Mouse (Mus musculus) kidney, postnatal 0 days (tissue): ENCODE data around the gene Zcchc9. TPM values are rescaled to one million over a fixed set of nuclear protein-coding genes. Genes with fewer than 3 reads are reported as not detected.

Experiments used
- ATAC-seq: fragments of 200-750 bp; cut with Nextera tagmentation; replicated peaks from 2 replicates; pipeline ENCODE4 v1.8.0; 2017; ENCODE audit warnings: low read depth, moderate number of reproducible peaks, moderate TSS enrichment, moderate library complexity; ENCODE audit not compliant: low FRiP score
- DNase-seq: peaks from one replicate; pipeline ENCODE4 v3.0.0-alpha.2; 2016; ENCODE audit warnings: low spot score
- H3K27ac ChIP-seq: fragments of 300-500 bp; sonication (generic); 2 replicates; pipeline ENCODE4 v1.5.1; 2014; ENCODE audit warnings: mild to moderate bottlenecking
- H3K27me3 ChIP-seq: fragments of 300-500 bp; sonication (generic); 2 replicates; pipeline ENCODE4 v1.6.1; 2014; ENCODE audit warnings: low read length, mixed read lengths; ENCODE audit not compliant: insufficient read depth
- H3K36me3 ChIP-seq: fragments of 300-500 bp; sonication (generic); 2 replicates; pipeline ENCODE4 v1.6.1; 2014; ENCODE audit warnings: low read length, mixed read lengths; ENCODE audit not compliant: insufficient read depth
- H3K4me1 ChIP-seq: fragments of 300-500 bp; sonication (generic); replicated peaks from 2 replicates; pipeline ENCODE4 v1.6.1; 2014; ENCODE audit warnings: antibody characterized with exemption, low read length, mixed read lengths; ENCODE audit not compliant: insufficient read depth
- H3K4me2 ChIP-seq: fragments of 300-500 bp; sonication (generic); 2 replicates; pipeline ENCODE4 v1.6.1; 2014; ENCODE audit warnings: mild to moderate bottlenecking, low read length, moderate library complexity, mixed read lengths
- H3K4me3 ChIP-seq: fragments of 300-500 bp; sonication (generic); replicated peaks from 2 replicates; pipeline ENCODE4 v1.5.1; 2014; ENCODE audit warnings: low read depth, low read length
- H3K9ac ChIP-seq: fragments of 300-500 bp; sonication (generic); 2 replicates; pipeline ENCODE4 v1.6.1; 2014; ENCODE audit warnings: low read depth, low read length
- H3K9me3 ChIP-seq: fragments of 300-500 bp; sonication (generic); replicated peaks from 2 replicates; pipeline ENCODE4 v1.6.1; 2016; ENCODE audit warnings: low read length, inconsistent platforms, mixed read lengths
- CTCF ChIP-seq: IDR thresholded peaks from 2 replicates; pipeline ENCODE4 v1.5.1; 2016; ENCODE audit warnings: antibody characterized with exemption, low read depth, mild to moderate bottlenecking, moderate library complexity
- WGBS: fragments of 180-500 bp; shearing (Covaris S2); extraction: QIAGEN DNeasy Blood & Tissue Kit; methylation state at CpG from one replicate; pipeline ENCODE4 v1.1.7; 2014; 5-methylcytosine and 5-hydroxymethylcytosine counted together
- polyA plus RNA-seq: library from polyadenylated mRNA; unstranded; fragments of >200 nt; fragmentation: Nextera tagmentation; extraction: Ambion mirVana; gene quantifications from 2 replicates; pipeline ENCODE4 v1.2.1, GENCODE M21; 2015

The Zcchc9 gene
- polyA plus RNA-seq, result 22.5 TPM in 2 replicates

DNA sequence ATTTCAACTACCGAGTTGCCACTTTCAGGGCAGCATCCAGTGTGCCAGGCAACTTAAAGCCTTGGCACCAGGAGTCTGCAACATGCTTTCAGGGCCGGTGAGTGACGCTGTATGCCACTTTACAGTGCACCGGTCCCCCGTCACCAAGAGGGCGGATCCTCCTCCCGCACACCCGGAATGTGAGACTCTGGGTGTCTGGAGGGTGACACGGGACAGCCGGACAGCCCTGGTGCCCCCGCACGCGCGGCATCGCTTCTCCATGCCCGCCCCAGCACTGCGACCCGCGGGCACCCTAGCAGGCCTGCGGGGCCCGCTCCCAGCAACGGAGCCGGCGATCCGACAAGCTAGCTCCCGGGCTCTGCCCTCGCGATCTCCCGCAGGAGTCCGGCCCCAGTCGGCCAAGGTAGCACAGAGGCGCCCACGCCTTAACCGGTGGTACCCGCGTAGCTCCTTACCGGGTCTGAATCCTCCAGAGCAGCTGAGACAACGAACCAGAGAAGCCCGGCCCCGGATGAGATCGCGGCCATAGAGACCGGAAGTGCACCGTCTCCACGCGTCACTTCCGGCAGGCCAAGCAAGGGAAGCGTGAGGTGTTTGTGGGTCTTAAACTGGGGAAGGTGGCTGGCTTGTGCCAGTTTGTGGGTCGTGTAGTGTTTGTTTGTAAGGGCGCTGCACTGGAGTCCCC, at the start of gene Zcchc9:
TSS of gene Zcchc9 (minus strand) at position 551 of the 685 bp plus-strand sequence.
- peak within 1 kb of the TSS; percentile 93 for H3K27ac ChIP-seq
- H3K9me3 ChIP-seq, result no peaks in the 10 kb centered on the region
- TF ChIP-seq CTCF, result peak; percentile 36
- ATAC-seq (peak; percentile 98), DNase-seq (peak; percentile 95)
- H3K4me3 ChIP-seq, result peak within 1 kb of the TSS; percentile 76
- peaks cover 6% of the 10 kb centered on the region; the same call in 1 of the 2 replicates for H3K36me3 ChIP-seq
- H3K27me3 ChIP-seq, result no peaks in the 10 kb centered on the region
- no peaks in the 10 kb centered on the region; the same call in 1 of the 2 replicates for H3K4me1 ChIP-seq
- H3K9ac ChIP-seq, result peak within 1 kb of the TSS; percentile 85
- WGBS, result under 1% methylated on average over 50 of the region's 50 CpGs
- peak within 1 kb of the TSS; percentile 63 for H3K4me2 ChIP-seq

DNA sequence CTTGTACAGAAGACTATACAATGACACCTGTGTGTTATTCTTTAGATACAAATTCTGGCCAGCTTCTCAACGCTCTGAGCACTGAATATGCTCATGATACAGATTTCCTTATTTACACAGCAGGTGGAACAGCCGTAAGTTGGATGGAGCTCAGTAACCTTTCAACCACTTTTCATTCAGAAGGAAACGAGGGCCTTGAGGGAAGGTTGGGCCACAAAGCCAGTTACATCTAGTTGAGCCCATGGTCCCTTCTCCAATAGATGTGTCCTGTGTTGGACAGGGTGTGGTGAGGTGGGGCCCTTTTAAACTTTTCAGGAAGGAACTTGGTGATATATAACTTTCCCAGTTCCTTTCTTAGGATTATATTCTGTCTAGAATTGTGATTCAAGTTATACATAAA, 46.9 kb upstream of the Zcchc9 start:
- no peaks in the 10 kb centered on the region for H3K27me3 ChIP-seq
- no peaks in the 10 kb centered on the region for H3K4me1 ChIP-seq
- no peaks in the 10 kb centered on the region for H3K9me3 ChIP-seq
- no peak for TF ChIP-seq CTCF
- no peak overlapping the region for H3K9ac ChIP-seq
- no peak overlapping the region for H3K4me3 ChIP-seq
- 75% methylated on average over 3 of the region's 3 CpGs for WGBS
- ATAC-seq, result no peak
- H3K4me2 ChIP-seq, result no peak overlapping the region
- no peaks in the 10 kb centered on the region for H3K36me3 ChIP-seq
- H3K27ac ChIP-seq, result no peak overlapping the region
- no peak for DNase-seq

DNA sequence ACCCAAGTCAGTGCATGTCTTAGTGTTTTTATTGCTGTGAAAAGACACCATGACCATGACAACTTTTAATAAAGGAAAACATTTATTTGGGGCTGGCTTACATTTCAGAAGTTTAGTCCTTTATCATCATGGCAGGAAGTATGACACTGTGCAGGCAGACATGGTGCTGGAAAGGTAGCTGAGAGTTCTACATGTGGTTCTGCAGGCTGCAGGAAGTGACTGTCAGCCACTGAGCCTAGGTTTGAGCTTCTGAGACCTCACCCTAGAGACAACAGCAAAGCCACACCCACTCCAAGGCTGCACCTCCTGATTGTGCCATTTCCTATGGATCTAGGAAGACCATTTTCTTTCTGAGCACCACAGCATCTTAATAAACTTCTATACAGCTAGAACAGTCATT, 20.4 kb upstream of the Zcchc9 start:
- Histone ChIP-seq H3K4me3 (no peak overlapping the region), H3K9me3 (no peaks in the 10 kb centered on the region), H3K4me1 (no peaks in the 10 kb centered on the region), H3K27ac (no peak overlapping the region), H3K27me3 (no peaks in the 10 kb centered on the region), H3K9ac (no peak overlapping the region), H3K4me2 (no peak overlapping the region), H3K36me3 (no peaks in the 10 kb centered on the region)
- DNase-seq (no peak), ATAC-seq (no peak)
- TF ChIP-seq CTCF, result no peak

- TF ChIP-seq CTCF, result no peak
- Histone ChIP-seq H3K4me3 (no peak overlapping the region), H3K4me2 (no peak overlapping the region), H3K4me1 (no peaks in the 10 kb centered on the region), H3K9me3 (no peaks in the 10 kb centered on the region), H3K9ac (no peak overlapping the region), H3K27ac (no peak overlapping the region), H3K27me3 (no peaks in the 10 kb centered on the region), H3K36me3 (no peaks in the 10 kb centered on the region)
- DNase-seq (no peak), ATAC-seq (no peak)
- WGBS, result 51% methylated on average over 2 of the region's 2 CpGs
Observed at GRCm38 (mm10) chr13:91826066-91826465, 18.6 kb upstream of the Zcchc9 start.

- no peak for TF ChIP-seq CTCF
- Histone ChIP-seq H3K36me3 (no peaks in the 10 kb centered on the region), H3K9me3 (no peaks in the 10 kb centered on the region), H3K4me1 (no peaks in the 10 kb centered on the region), H3K27ac (no peak overlapping the region), H3K4me3 (no peak overlapping the region), H3K27me3 (no peaks in the 10 kb centered on the region), H3K9ac (no peak overlapping the region), H3K4me2 (no peak overlapping the region)
- ATAC-seq (no peak), DNase-seq (peak; percentile 18)
- 44% methylated on average over 4 of the region's 4 CpGs for WGBS
Observed at GRCm38 (mm10) chr13:91824845-91825550, 17.5 kb upstream of the Zcchc9 start.

DNA sequence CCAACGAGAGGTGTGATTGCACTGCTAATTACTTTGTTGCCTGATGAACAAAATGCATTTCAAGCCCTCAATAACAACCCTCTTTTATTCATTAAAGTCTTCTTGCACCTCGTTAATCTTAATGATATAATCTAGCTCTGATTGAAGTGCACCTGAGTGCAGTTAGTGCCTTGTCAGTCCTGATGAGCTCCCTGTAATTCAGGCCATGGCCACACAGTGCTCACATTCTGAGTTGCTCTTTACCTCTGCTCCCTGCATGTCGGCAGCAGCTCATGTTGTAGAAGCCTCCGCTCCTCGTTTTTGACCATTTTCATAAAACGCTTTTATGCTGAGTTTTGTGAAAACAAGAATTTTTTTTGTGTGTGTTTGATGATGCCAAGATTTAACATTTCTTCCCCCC, 16.2 kb upstream of the Zcchc9 start:
- 62% methylated on average over 6 of the region's 6 CpGs for WGBS
- DNase-seq (no peak), ATAC-seq (no peak)
- TF ChIP-seq CTCF, result no peak
- no peak overlapping the region for H3K9ac ChIP-seq
- H3K4me2 ChIP-seq, result no peak overlapping the region
- no peak overlapping the region for H3K27ac ChIP-seq
- H3K4me1 ChIP-seq, result no peaks in the 10 kb centered on the region
- H3K4me3 ChIP-seq, result no peak overlapping the region
- no peaks in the 10 kb centered on the region for H3K36me3 ChIP-seq
- H3K27me3 ChIP-seq, result no peaks in the 10 kb centered on the region
- no peaks in the 10 kb centered on the region for H3K9me3 ChIP-seq
